Mouse (Mus musculus) embryonic fibroblast, embryonic 13.5 days (primary cell): ENCODE data around the gene Higd1c. TPM values are rescaled to one million over a fixed set of nuclear protein-coding genes. Genes with fewer than 3 reads are reported as not detected.
"Not testable (repeated sequence)": the region's sequence is repeated elsewhere in the genome, so short reads cannot be mapped to it uniquely, and the experiment has no call there.

ENCODE experiments used
- H3K27ac ChIP-seq: 2 replicates; pipeline ENCODE4 v1.5.1; 2012; ENCODE audit warnings: low read length, control low read depth, inconsistent platforms; ENCODE audit not compliant: insufficient read depth
- H3K4me1 ChIP-seq: 2 replicates; pipeline ENCODE4 v1.6.1; 2011; ENCODE audit warnings: low read length; ENCODE audit not compliant: control insufficient read depth, insufficient read depth
- H3K4me3 ChIP-seq: 2 replicates; pipeline ENCODE4 v1.5.1; 2011; ENCODE audit warnings: mild to moderate bottlenecking, control low read depth, low read length; ENCODE audit not compliant: insufficient read depth
- CTCF ChIP-seq: IDR thresholded peaks from 2 replicates; pipeline ENCODE4 v1.5.1; 2011; ENCODE audit warnings: mild to moderate bottlenecking, control low read depth, low read length, moderate library complexity, borderline replicate concordance; ENCODE audit not compliant: insufficient read depth
- POLR2A ChIP-seq: IDR thresholded peaks from 2 replicates; pipeline ENCODE4 v1.6.1; 2011; ENCODE audit warnings: low read depth, mild to moderate bottlenecking, control low read depth, low read length, moderate library complexity
- polyA plus RNA-seq: library from polyadenylated mRNA; stranded (reverse); fragments of >200 nt; gene quantifications from 2 replicates; pipeline ENCODE4 v1.2.4, GENCODE M21; 2011; ENCODE audit warnings: low read depth; ENCODE audit not compliant: missing spikeins, insufficient read length

The Higd1c gene
- polyA plus RNA-seq: not detected in 2 replicates

DNA sequence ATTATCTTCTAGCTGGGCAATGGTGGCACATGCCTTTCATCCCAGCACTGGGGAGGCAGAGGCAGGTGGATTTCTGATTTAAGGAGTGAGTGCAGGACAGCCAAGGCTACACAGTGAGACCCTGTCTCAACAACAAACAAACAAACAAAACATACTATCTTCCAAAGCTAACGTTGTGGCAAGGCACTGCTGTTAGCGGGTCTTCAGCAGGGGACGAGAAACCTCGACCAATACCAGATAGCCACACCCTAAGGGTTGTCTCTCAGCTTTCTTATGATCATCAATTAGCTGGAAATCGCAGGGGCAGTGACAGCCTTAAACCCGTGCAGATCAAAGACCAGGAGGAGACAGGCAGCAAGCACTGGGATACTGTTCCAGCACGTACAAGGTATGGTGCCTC, at the start of gene Higd1c:
Gene Higd1c, plus strand, starts transcription at position 301 of the 400 bp plus-strand sequence.
- no peaks in the 10 kb centered on the region for H3K4me1 ChIP-seq
- TF ChIP-seq CTCF (no peak), POLR2A (no peak)
- no peak within 1 kb of the TSS for H3K27ac ChIP-seq
- no peak within 1 kb of the TSS for H3K4me3 ChIP-seq

DNA sequence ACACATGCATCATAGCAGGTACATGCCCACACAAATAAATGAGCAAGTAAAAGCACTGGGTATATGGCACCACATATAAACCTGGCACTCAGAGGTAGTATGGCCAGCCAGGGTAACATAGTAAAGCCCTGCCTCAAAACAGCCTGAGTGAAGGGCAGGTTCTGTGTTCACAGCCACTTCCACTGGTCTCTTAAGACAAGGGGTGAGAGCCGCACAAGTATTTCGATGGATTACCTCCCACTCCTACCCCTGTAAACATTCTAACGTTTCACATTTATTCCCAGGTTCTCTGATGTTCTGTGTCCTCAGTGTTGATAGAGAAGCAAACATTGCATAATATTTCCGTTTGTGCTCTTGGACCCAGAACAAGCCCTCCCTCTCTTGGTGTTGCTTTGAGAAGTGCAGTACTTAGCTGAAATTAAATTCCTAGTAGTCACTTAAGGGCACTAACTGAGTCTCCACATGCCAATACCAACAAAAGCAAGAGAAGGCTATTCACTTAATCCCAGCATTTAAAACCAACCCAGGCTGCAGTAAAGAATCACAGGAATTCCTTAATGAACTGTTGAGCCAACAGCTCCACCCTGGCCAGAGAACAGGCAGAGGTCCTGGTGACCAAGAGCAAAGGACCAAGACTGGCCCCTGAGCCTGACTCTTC, 46.2 kb upstream of the Higd1c start:
- H3K4me3 ChIP-seq, H3K4me1 ChIP-seq, H3K27ac ChIP-seq: not testable (repeated sequence)

DNA sequence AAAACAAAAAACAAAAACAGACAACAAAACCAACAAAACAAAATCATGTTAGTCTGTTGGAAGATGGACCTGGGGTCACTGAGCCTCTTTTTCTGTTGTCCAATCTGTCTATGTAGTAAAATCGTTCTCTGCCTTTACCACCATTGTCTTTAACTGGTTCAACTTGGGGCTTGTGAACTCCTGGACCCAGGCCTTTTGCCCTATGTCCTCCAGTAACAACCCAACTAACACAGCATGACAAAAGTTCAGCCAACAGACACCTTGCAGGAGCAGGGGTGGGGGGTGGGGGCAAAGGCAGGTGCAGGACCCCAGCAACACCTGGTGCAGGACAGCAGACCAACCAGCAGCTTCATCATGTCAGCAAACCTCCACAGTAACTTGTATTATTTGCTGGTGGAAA, 44.5 kb upstream of the Higd1c start:
- H3K4me1 ChIP-seq: no peaks in the 10 kb centered on the region
- no peak overlapping the region for H3K4me3 ChIP-seq
- TF ChIP-seq POLR2A: no peak
- H3K27ac ChIP-seq: no peak overlapping the region

- H3K4me1 ChIP-seq: no peaks in the 10 kb centered on the region
- no peak overlapping the region for H3K4me3 ChIP-seq
- no peak overlapping the region for H3K27ac ChIP-seq
- TF ChIP-seq POLR2A (no peak), CTCF (no peak)
Observed at GRCm38 (mm10) chr15:100320295-100320905, 43.9 kb upstream of the Higd1c start.

GRCm38 (mm10) chr15:100321134-100321533, 43.2 kb upstream of the Higd1c start:
- Histone ChIP-seq H3K4me1 (no peaks in the 10 kb centered on the region), H3K27ac (no peak overlapping the region), H3K4me3 (no peak overlapping the region)
- TF ChIP-seq POLR2A: no peak
- TF ChIP-seq CTCF: no peak

GRCm38 (mm10) chr15:100324021-100324591, 40.2 kb upstream of the Higd1c start:
- H3K4me3 ChIP-seq: no peak overlapping the region
- H3K4me1 ChIP-seq: no peaks in the 10 kb centered on the region
- TF ChIP-seq POLR2A: no peak
- no peak for TF ChIP-seq CTCF
- no peak overlapping the region for H3K27ac ChIP-seq

DNA sequence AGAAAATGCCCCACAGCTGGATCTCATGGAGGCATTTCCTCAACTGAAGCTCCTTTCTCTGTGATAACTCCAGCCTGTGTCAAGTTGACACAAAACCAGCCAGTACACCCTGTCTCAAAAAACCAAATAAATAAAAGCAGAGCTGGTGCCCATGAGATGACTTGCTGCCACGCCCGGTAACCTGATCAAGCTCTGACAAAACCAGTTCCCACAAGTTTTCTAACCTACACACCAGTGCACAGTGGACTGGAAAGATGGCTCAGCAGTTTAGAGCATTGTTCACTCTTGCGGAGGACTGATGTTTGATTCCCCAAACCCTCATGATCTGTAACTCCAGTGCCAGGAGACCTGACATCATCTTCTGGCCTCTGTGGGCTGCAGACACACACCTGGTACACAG, 39.1 kb upstream of the Higd1c start:
- Histone ChIP-seq H3K4me1 (no peaks in the 10 kb centered on the region), H3K4me3 (no peak overlapping the region), H3K27ac (no peak overlapping the region)
- no peak for TF ChIP-seq POLR2A
- no peak for TF ChIP-seq CTCF

DNA sequence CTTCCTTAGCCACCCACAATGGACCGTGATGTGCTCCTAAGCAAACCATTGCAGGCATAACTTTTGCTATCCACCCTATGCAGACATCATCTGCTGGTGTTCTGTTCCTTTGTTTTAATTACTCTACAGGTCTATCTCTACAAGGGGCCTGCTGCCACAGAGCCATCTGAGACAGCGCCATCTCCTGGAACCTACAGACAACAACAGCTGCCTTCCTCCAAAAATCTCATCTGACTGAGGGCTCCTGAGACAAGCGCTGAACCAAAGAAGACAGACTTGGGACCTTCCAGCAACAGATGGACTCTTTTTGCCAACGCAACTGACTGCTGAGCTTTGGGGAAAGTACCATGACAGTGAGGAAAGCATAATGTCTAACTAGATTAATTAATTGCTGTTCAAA, 36.3 kb upstream of the Higd1c start:
- not testable (repeated sequence) for H3K27ac ChIP-seq, H3K4me3 ChIP-seq, H3K4me1 ChIP-seq

DNA sequence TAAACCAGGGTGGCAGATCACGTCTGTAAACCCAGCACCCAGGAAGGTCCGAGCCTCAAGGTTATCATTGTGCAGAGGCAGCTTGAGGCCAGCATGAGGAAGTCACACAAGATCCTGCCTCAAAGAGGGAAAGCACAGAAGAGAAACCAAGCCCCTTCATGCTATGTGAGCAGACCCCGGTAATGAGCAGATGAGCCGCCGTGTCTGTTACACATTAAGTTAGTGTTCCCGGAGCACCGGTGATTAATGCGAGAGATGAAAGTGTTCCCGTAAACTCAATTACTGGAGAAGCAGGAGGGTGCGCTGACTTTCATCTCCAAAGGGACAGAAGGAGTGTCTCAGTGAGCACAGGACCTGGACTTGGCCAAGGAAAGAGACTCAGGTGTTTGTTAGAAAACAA, 35.0 kb upstream of the Higd1c start:
- not testable (repeated sequence) for H3K4me1 ChIP-seq, H3K27ac ChIP-seq, H3K4me3 ChIP-seq

DNA sequence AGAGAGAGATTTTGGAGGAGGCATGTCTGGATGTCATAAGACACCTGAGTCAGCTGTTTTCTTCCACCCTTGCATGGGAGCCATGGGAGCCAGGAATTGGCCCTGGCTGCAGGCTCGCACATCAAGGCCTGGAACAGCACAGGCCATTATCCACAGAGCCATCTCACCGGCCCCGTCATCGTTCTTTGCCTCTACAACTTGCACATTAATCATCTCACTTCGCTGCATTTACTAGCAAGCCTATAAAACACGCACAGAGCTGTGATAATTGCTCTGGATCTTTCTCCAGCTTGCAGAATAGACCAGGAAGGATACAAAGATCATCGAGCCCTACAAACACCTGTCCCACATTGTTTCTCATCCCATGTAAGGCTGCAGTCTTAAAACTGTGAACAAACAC, 33.6 kb upstream of the Higd1c start:
- Histone ChIP-seq H3K27ac (no peak overlapping the region), H3K4me3 (no peak overlapping the region), H3K4me1 (no peaks in the 10 kb centered on the region)
- TF ChIP-seq CTCF: no peak
- TF ChIP-seq POLR2A: no peak

- not testable (repeated sequence) for H3K4me3 ChIP-seq, H3K27ac ChIP-seq, H3K4me1 ChIP-seq
Observed at GRCm38 (mm10) chr15:100332077-100332961, 32.0 kb upstream of the Higd1c start.
